Mouse (Mus musculus) adrenal gland, adult 10 weeks (tissue): ENCODE data around the gene Unc93b1. TPM values are rescaled to one million over a fixed set of nuclear protein-coding genes. Genes with fewer than 3 reads are reported as not detected.

Experiments
- polyA plus RNA-seq: library from polyadenylated mRNA; stranded (reverse); fragments of 350-450 nt; fragmentation: Illumina TruSeq; extraction: RNeasy Lipid Tissue Mini Kit (QIAGEN cat#74804); gene quantifications from one replicate; pipeline ENCODE4 v1.2.3, GENCODE M21; 2014; ENCODE audit warnings: low read depth, low replicate concordance

Gene Unc93b1
- polyA plus RNA-seq = 2.3 TPM

DNA sequence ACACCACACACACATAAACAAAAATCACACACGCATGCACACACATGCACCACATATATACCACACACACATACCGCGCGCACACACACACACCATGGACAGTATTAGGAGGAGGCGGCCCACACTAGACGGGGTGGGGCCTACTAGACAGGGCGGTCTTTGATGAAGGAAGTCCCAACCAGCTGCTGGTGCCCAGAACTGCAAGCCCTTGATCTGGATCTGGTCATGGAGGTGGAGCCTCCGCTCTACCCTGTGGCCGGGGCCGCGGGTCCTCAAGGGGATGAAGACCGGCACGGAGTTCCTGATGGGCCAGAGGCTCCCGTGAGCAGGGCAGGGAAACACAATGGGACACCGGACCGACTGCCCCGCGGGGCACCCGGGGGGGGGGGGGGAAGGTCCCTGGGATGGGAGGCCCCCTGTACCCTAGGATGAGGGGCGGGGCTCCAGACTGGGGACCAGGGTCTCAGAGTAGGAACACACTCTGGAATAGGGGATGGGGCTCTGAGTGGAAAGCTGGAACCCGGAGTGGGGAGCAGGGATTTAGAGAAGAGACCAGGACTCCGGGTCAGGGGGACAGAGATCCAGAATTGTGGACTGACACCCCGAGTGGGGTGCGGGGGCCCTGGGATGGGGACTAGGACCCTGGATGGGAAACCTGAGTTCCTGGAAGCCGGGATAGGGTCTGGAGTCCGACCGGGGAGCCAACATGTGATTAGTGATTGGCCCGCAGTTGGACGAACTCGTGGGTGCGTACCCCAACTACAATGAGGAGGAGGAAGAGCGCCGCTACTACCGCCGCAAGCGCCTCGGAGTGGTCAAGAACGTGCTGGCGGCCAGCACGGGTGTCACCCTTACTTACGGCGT lies at the start of gene Unc93b1:
Gene Unc93b1 (plus strand): TSS at position 155 of the 864 bp plus-strand sequence.

DNA sequence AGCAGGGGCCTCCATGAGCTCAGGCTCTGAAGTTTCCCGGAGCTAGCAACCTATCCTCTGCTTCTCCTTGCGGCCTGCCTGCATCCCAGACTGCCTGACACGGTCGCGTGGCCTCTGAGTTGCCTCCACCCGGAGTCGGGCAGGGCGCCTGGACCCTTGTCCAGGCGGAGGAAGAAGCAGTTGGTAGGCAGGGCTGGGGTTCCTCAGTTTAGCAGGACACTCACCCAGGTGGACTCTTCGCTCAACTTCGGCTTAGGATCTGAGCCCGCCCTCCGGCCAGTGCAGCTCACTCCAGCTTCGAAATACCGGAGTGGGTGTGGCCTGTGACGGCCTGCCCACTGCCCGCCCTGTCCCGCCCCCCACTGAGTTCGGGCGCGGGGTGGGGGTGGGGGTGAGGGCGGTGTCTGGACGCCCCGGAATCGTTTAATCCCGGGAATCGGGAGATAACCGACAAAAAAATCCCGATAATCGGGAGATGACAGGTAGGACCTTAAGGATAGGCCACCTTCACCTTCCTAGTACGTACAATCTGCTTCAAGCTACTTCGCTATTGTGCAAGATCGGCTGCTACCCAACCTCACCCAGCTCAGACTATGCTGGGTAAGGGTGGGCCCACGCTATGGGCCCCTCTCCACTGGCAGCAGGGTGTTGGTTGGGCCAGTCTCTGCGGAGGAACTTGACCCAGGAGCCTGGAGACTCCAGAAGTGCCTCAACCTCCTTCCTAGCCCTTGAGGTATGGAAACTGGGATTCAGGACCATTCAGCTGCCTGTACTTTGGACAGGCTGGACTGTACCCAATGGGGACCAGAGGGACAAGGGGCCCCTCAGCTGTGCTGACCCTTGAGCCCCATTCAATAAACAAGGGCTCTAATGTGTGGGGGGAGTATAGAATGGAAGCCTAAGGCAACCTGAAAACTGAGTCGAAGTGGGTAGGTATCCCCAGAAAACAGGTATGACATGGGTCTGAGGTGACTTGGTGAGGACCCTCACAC lies 27.9 kb upstream of the Unc93b1 start, which contains the start of gene Tcirg1:
Gene Tcirg1 (minus strand): TSS at position 339 of the 992 bp plus-strand sequence.

GRCm38 (mm10) chr19:3912337-3913204 lies 22.4 kb upstream of the Unc93b1 start, which contains the start of gene Ndufs8:
Gene Ndufs8 (minus strand): TSS chr19:3912774.

DNA sequence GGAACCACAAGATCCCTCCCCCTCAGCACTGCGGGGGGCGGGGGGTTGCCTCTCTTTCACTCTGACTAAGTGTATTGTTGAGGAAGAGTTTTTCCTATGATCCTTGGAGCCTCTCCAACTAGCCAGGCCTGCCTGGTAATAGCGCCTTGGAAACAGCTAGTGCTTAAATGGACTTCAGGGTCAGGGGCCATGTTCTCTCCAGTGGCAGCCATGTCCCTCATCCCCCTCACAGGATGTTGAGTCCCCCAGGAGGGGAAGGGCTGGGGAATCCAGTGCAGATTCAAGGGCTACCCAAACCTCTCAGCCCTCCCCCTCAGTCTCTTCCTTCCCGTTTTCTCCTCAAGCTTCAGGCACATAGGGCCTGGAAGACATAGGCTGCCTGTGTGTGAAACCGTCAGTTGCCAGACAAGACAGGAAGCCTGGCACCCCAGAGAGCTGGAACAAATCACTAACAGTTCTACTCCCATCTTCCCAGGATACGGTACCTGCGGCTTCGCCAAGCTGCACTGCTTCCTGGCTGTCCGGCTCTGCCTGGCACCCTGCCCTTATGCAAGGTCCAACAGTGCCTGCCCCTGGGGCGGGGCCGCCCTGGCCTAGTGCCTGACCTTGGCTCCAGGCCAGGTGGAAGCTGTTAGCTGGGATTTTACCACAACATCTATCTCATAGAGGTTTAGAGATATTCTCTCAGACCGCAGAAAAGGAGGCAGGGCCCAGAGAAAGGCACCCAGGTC lies 5.6 kb upstream of the Unc93b1 start, which contains the start of gene Aldh3b1:
Gene Aldh3b1 (minus strand): TSS at position 598 of the 731 bp plus-strand sequence.

DNA sequence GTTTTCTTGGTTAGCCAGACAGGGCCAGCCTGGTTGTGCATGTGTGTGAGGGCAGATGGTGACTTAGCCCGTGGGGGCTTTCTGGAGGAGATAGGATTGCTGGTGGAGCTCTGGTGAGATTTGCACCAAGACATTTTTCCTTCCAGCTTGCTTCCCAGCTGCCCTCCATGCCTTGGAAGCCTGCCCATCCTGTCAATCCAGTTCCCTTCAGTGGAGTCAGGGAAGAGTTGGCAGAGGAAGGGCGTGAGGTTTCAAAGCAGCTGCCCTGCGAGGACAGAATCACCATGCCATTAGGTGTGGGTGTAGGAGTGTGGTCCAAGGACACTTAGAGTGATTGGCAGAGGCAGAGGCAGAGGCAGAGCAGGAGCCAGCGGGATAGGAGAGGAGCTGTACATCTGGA lies 23.5 kb downstream of the Unc93b1 start, which contains the start of gene Aldh3b3:
Gene Aldh3b3 (plus strand): TSS at position 176 of the 400 bp plus-strand sequence.

DNA sequence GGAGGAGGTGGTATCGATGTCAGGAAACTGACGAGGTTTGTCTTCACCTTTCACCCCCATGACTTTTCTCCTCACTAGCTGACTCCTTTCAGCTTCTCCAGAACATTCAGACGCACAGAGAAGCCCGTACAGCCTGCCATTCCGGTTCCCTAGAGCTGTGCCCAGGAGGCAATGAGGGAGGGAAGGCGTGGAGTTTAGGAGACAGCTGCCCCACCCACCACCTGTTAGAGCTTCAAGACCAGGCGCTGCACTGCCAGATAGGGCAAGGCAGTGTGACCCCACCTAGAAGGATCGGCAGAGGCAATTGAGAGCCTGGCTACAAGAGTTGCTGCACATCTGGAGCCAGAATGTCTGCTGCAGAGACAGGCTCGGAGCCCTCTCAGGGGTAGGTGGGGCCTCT lies 37.2 kb downstream of the Unc93b1 start, which contains the start of gene Aldh3b2:
Gene Aldh3b2 (plus strand): TSS at position 100 of the 400 bp plus-strand sequence.

GRCm38 (mm10) chr19:3986334-3986733 lies 51.3 kb downstream of the Unc93b1 start, which contains the start of gene Acy3:
Gene Acy3 (plus strand): TSS chr19:3986570.

GRCm38 (mm10) chr19:3992416-3992815 lies 57.4 kb downstream of the Unc93b1 start, which contains the start of gene Tbx10:
Gene Tbx10 (plus strand): TSS chr19:3992752.

Other genes starting within 250 kb of the Unc93b1 start
- gene Lrp5, start 248.6 kb upstream of the Unc93b1 start, polyA plus RNA-seq = 1.7 TPM
- 6.4 TPM for gene 1810055G02Rik, start 226.9 kb upstream of the Unc93b1 start, polyA plus RNA-seq
- gene Kmt5b, start 167.8 kb upstream of the Unc93b1 start, polyA plus RNA-seq = 203 TPM
- gene Chka, start 83.4 kb upstream of the Unc93b1 start, polyA plus RNA-seq = 119 TPM
- 2.0 TPM for gene Tcirg1, start 28.1 kb upstream of the Unc93b1 start, polyA plus RNA-seq
- gene Ndufs8, start 22.4 kb upstream of the Unc93b1 start, polyA plus RNA-seq = 10.0 TPM
- gene Aldh3b1, start 5.4 kb upstream of the Unc93b1 start, polyA plus RNA-seq = 9.5 TPM
- gene Aldh3b3, start 23.5 kb downstream of the Unc93b1 start, polyA plus RNA-seq = not detected
- gene Aldh3b2, start 37.1 kb downstream of the Unc93b1 start, polyA plus RNA-seq = 0.99 TPM
- gene Acy3, start 51.4 kb downstream of the Unc93b1 start, polyA plus RNA-seq = 3.2 TPM
- gene Tbx10, start 57.6 kb downstream of the Unc93b1 start, polyA plus RNA-seq = not detected
- not detected for gene Nudt8, start 65.4 kb downstream of the Unc93b1 start, polyA plus RNA-seq
- not detected for gene Gm49405, start 65.4 kb downstream of the Unc93b1 start, polyA plus RNA-seq
- not detected for gene Doc2g, start 68.1 kb downstream of the Unc93b1 start, polyA plus RNA-seq
- 6.6 TPM for gene Ndufv1, start 77.6 kb downstream of the Unc93b1 start, polyA plus RNA-seq
- gene Gstp1, start 102.8 kb downstream of the Unc93b1 start, polyA plus RNA-seq = 19.5 TPM
- 9.4 TPM for gene Gstp2, start 110.8 kb downstream of the Unc93b1 start, polyA plus RNA-seq
- not detected for gene Gstp3, start 124.4 kb downstream of the Unc93b1 start, polyA plus RNA-seq
- gene Cabp2, start 146.4 kb downstream of the Unc93b1 start, polyA plus RNA-seq = not detected
- 1.1 TPM for gene Cdk2ap2, start 162.0 kb downstream of the Unc93b1 start, polyA plus RNA-seq
- gene Pitpnm1, start 164.8 kb downstream of the Unc93b1 start, polyA plus RNA-seq = 0.87 TPM
- 1.1 TPM for gene Aip, start 190.7 kb downstream of the Unc93b1 start, polyA plus RNA-seq
- gene Gpr152, start 204.6 kb downstream of the Unc93b1 start, polyA plus RNA-seq = not detected
- not detected for gene Cabp4, start 208.8 kb downstream of the Unc93b1 start, polyA plus RNA-seq
- gene Coro1b, start 213.4 kb downstream of the Unc93b1 start, polyA plus RNA-seq = 31.5 TPM
- gene Ptprcap, start 218.4 kb downstream of the Unc93b1 start, polyA plus RNA-seq = 3.5 TPM
- gene Rps6kb2, start 228.2 kb downstream of the Unc93b1 start, polyA plus RNA-seq = 3.1 TPM
- gene Carns1, start 240.3 kb downstream of the Unc93b1 start, polyA plus RNA-seq = 0.93 TPM